Mouse (Mus musculus) large intestine, adult 2 months (tissue): ENCODE measurements at regions not wholly inside any gene's neighbourhood (a gene's known extent, or its start where the extent isn't known, plus 50 kb on each side); places are given as distances from the start of the nearest gene placed in this dataset.

Source experiments
- DNase-seq: peaks from one replicate; pipeline ENCODE4 v3.0.0-alpha.2; 2012; ENCODE audit warnings: low read depth, low spot score
- WGBS: fragments of 180-500 bp; shearing (Covaris S2); methylation state at CpG from one replicate; pipeline ENCODE4 v1.1.7; 2018; 5-methylcytosine and 5-hydroxymethylcytosine counted together

DNA sequence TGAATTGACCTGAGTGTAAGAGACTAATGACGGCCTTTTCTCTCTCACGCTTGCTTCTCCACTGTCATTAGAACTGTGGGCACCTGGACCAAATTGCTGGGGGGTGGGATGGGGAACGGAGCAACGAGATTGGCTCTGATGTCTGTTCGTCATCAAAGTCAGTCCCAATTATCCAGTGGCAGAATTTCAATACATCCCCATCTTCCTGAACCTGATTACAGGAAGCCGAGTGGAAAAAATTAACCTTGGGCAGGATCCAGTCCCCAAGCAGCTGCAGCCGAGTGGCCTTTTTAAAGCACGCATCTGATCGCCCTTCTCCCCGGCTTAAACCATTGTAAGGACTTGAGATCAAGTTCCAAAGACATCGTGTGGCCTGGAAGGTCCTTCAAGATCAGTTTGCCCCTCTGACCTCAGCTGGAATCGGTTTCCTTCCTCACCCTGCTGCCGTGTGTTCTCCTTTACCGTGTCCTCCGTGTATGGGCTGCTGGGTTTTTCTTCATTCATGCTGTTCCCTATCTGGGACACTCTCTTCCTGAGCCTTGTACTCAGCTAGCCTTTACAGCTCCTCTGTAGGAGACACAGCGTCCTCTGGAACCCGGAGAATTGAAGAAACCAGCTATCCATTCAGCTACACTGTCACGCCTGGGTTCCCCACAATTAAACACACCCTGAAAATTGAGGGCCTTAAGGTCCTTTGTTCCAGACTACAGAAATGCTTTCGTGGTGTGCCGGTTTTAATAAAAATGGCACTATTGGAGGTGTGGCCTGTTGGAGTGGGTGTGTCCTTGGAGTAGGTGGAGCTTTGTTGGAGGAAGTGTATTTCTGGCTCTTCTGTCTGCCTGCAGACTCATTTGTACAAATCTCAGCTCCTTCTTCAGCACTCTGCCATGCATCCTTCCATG, 61.9 kb upstream of the Kit start:
- WGBS, result 87% methylated on average over 20 of the region's 20 CpGs
- no peak for DNase-seq

DNA sequence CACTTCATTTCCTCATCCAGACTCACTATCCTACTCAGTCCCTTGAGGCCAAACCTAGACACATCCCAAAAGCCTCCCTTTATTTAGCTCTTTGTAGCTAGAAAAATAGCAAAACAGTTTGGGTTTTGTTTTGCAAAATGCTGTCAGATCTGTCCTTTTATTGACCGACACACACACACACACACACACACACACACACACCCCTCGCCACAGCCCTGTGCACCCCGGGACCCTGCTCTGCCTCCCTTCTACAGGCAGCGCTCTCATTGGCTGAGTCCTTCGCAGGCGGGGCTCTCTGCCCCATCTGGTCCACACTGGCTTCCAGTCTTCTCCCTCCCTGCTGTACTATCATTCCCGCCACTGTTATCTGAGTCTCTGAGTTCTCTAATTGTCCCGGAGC, 56.5 kb upstream of the Kit start:
- DNase-seq, result no peak
- 66% methylated on average over 8 of the region's 8 CpGs for WGBS

GRCm38 (mm10) chr5:75523041-75523678, 51.6 kb upstream of the Kit start:
- DNase-seq, result no peak
- WGBS, result 77% methylated on average over 4 of the region's 4 CpGs
